Mouse (Mus musculus): ENCODE data around the gene Klf5.

DNA sequence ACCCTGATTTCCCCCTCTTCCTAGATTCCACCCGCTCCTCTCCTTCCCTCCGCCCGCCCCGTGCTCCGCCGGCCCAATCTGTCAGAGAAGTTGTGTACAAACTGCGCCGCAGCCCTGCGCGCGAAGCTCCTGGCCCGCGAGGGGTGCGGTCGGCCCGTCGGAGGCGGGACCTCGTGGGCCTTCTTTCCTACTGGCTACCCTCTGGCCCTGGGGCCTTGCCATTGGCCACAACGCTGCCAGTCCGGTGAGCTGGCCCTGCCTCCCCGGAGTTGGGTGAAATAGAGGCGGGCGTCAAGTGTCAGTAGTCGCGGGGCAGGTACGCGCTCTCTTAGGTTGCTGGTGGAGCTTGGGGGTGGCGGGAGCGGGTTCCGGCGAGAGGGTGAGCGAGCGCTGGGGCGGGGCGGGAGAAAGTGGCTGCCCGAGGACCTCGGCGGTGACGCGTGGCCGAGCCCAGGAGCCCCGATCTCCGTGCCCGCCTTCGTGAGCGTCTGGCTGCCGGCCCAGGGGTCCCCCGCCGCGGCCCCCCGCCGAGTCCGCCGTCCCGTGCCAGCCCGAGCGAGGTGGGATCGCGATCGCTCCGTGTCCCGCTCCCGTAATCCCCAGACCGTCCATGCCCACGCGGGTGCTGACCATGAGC, at the start of gene Klf5:
- no peak for TF ChIP-seq CTCF (conservative IDR thresholded peaks at IDR 0.05; ENCODE audit: insufficient read depth, insufficient read length, low read depth, low read length)
- TF ChIP-seq POLR2A (IDR thresholded peaks at IDR 0.05; ENCODE audit: low read depth, low read length), result no peak

Data from kidney, adult 2 months (tissue).